Mouse (Mus musculus): ENCODE results near the gene Esrrg.

Gene Esrrg

DNA sequence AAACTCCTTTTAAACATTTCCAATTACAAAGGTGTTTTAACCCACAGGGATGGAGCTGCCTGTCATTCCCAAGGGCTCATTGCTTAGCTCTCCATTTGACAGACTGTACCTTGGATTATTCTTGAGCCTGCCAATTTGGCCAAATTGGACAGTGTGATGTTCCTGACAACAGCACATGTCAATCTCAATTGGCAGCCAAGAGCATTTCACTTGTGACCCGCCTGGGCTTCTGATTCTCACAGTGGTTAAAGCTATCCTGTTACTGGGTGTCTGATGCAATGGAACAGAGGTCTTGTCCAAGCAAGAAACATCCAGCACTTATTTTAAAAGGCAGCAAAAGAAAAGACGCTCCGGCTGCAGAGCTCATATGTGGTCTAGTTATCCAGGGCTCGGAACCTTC lies 310.3 kb downstream of the Esrrg start:
- DNase-seq: no peak

DNA sequence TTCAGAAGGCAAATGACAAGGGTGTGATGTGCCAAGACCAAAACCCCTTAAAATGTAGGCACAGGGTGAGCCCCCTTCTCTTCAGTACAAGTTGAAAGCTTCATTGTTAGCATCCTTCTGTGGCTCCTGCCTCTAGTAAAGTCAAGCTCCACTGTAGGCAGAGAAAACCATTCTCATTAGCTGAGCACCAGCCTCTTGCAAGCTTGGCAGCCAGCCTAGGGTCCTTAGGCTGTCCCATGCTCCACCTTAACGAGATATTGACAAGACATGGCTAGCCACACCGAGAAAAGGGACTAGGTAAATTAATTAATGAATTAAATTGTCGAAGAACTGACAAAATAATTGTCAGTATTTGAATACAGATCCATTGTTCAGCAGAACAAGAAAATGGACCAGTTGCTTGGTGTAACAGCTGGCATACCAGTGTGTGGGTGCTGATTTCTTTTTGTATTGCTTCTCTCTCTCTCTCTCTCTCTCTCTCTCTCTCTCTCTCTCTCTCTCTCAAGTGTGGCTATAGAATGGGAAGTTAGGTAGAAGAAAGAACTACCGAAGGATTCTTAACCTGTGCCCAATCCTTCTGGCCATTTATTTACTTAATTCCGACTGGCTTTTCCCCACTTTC lies 311.7 kb downstream of the Esrrg start:
- DNase-seq: no peak

DNA sequence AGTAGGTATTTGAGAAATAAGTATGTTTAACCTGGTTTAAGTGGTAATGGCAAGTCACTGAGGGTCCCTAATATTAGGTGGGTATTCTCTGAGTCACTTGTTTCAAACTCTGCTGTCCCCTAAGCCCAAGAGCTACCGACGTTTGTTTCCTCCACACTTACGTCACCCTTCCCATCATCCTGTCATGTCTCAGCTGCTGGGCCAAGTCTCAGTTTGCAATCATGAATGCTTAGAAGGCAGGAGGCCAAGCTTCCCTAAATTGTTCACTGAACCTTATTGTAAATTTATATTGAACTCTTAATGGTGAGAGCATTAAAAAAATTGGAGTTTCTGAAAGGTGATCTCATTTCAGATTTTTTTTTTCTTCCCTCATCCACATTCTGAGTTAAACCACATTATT lies 322.6 kb downstream of the Esrrg start:
- DNase-seq: no peak

DNA sequence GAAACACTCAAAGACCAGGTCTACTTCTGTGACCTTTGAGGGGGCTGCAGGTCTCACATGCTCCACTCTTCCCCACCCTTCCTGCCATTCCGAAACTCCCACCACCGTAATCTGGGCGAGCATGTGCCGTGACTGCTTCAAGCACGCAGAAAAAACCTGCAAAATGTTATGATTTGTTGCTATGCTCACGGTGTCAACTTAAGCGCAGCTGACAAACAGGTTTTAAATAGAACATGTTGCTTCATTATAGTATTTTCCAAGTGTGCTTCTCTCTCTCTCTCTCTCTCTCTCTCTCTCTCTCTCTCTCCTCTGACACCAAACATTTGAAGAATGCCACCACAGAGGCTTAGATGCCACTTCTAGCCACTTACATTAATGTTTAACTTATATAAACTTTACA lies 330.1 kb downstream of the Esrrg start:
- DNase-seq: no peak

DNA sequence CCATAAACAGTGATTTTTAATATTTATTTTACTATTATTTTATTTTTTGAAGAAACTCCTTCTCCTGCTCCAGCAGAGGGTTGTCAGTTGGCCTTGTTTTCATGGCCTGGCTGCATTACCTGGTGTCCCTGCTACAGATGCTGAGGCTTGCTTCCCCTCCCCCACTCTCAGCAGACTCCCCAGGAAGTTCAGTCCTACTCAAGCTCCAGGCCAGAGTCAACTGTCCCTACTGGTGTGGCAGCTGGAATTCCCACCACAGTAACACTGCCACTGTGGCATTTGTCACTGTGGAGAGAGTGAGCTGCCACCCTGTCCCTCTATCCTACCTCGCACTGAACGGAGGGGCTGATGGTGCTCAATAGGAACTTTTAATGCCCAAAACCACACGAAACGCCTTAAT lies 330.5 kb downstream of the Esrrg start:
- DNase-seq: no peak

DNA sequence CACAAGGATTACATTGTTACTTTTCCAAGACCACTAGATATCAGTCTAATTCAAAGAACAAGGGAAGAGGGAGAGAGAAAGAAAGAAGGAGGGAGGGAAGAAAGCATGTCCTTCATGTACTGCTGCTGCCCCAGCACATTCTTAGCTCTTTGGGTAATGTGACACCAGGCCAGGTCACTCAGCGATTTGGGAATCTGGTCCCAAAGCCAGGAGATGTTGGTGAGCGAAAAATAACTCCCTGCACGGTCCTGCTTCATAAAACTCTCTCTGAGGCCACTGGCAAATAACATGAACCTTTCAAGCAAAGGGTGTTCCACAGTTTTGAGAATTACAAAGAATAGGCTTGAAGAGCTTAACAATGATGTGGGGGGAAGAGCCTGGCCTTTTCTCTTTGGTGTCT lies 342.9 kb downstream of the Esrrg start:
- no peak for DNase-seq

DNA sequence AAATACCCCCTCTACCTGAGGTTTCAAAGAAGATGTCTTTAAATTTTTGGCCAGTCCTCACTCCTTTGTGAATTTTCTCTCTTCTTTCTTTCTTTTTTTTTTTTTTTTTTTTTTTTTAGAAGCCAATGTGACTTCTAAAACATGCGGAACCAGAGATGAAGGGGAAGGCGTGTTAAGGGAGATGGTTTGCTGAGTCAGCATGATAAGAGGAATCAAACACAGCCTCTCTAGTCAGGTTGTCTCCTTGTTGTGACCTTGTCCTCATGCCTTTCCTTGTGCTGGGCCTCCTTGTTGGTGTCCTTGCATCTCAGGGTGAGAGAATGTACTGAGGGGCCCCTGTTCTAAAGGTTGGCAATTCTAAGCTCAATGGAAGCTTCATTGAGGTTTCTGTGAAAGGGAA lies 348.1 kb downstream of the Esrrg start:
- no peak for DNase-seq

DNA sequence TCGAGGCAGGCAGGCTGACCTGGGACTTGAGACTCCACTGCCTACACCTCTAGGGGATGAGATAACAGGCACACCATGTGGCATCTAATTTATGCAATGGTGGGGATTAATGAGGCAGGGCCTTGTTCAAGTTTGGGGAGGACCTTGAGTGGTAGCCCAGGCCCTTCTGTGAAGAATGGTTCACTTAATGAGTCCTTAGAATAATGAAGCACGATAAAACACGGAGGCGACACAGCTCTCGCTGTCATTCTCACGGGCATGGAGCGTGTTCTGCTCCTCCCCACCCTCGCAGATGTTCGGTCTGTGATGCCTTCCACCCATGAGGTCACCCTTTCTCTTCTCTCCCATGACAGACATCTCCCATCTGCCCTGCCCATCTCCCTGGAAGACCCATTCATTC lies 350.6 kb downstream of the Esrrg start:
- no peak for DNase-seq

DNA sequence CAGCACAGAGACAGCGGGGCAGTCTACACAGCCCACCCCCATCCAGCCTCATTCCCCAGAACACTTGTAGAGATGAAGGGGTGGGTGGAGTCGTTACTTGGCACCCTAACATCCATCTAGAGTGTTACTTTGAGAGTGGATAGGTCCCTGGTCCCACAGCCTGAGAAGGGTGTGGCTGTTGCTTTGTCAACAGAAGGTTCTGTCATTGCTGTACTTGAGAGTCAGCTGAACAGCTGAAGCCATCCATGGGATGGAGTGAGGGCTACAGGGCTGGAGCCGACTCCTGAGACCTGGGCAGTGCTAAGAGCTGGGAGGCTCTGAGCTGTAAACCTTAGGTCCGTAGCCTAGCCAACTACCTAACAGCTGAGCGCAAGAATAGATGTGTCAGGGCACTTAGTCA lies 352.9 kb downstream of the Esrrg start:
- no peak for DNase-seq

DNA sequence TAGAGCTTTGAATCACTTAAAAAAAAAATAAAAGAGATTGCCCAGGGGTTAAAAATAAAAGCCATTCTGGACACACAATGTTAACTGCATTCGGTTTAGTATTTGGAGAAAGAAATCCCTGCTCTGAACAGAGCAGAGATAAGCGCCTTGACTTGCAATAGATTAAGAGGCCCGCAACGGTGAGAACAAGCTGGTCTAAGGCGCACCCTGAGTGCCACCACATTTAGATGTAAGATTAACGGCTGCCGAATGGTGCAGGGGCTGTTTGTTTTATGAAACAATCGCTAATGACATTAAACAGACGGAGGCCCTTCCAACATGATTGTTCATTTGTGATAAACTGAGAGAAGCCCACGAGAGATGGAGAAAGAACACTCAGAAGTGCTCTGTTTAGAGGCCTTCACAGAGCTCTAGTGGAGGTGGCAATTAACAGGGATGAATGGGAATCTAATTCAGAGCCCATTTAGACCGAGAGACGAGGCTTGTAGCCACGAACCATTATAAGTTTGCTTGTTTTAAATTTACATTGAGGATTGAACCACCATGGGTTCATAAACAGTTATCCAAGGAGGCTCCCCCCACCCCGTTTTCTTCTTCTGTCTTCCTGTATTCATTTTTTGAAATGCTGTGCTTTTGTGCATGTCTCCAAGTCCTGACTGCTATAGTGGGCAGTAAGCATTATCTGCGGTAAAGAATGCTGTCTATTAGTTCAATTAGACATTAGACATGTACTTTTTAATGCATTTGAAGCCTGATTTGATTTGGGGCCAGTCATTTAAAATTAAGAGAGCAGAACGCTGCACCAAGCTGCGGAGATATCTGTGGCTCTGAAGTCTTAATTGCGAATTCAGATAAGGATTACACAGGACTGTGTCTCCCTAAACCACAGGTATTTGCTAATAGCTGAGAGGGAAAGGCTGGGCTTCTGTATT lies 356.5 kb downstream of the Esrrg start:
- DNase-seq: no peak

DNA sequence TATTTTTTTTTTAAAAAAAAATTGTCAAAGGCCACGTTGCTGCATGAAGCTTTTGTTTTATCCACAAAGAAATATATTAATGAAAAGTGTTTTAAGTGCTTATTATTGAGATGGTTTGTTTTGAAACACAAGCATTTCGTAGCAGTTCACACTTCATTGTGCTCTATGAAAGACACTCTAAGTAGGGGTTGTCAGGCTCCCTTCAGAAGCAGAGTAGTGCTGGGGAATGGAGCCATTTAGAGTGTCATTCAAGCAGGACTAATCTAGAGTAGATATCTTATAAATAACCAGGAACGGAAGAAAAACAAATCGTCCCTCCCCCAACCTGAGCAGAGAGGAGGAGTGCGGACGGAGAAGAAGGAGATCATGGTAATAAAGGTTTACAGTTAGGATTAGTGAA lies 357.3 kb downstream of the Esrrg start:
- DNase-seq: no peak

DNA sequence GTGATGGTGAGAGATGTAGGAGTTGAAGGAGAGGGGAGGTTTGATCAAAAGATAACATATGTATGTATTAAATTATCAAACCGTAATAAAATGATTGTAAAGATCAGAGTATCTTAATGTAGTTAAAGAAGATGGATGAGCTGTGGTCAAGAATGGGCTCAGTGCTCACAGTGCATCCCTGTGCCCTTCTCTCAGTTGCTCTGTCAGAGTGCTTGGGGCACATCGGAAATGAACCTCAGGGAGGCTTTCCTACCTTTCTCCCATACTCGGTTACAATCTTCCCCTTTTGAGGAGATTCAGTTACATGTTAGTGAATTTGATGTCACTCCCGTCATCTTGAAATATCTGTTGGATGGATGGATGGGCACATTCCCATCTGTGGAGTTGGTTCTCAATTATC lies 359.8 kb downstream of the Esrrg start:
- no peak for DNase-seq

DNA sequence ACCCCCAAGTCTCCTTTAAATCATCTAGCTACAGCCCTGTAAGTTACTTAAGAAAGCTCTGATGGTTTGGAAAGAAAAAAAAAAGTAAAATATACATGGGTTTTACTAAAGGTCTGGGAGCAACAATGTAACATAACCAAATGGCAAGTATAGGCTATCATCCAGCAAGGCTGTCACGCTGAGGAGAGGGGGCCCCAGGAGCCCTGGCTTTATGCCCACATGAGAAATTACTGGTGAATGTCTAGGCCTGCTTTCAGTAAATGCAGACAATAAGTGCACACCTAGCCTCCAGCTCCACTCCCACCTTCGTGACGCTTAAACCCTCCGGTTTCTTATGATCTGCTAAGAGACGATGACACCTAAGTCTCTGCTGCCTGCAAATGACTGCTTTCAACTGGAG lies 360.9 kb downstream of the Esrrg start:
- no peak for DNase-seq

DNA sequence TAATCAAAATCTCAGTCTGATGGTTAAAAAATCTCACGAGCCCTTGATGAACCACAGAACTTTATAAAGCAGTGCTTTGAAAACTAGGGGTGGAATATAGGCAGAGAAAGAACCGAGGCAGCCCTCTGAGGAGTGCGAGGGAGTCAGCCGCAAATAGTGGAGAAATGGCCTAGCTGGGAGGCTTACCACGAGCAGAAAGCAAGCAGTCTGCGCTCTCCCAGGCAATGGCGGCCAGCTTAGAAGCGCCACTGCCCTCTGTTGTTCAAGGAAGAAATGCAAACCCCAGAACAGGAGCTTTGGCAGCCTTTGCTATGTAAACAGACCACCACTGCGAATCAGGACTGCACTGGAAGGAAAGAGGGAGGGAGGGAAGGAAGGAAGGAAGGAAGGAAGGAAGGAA lies 365.8 kb downstream of the Esrrg start:
- DNase-seq: peak; percentile 12

DNA sequence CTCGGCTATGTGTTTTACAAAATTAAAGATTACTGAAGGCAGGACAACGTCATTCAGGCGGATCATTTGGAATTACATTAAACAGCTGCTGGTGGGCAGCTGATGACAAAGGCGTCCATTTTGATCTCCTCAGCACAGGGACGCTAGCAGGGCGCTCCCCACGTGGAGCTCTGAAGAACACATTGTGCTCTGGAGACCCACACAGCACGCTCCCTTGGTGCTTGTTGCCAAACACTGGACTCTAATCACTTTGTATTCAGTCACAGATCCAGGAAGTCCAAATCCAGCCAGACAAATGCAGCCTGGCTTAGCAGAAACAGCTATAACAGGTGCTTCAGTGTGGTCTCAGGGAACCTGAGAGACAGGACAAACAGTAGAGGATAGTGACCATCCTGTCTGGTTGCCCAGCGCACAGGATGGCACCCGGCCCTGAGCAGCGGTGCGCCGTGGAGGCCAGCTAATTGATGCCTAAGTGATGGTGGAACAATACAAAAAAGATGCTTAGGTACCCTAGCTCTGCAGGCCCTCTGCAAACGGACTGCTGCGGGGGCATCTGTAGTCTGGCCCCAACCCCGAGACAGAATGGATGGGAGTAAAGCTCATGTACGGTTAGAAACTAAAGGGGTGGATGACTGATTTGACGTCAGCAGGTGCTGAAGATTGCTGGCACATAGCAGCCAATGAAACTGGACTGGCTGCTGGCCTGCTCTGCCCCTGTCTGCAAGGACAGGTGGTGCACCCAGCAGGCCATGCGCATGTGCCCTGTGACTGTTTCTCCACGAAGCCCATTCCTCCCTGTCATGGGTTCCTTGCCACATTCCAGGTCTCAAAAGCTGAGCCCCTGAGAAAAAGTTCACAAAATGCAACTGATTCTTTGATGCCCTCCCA lies 367.1 kb downstream of the Esrrg start:
- DNase-seq: peak; percentile 12

DNA sequence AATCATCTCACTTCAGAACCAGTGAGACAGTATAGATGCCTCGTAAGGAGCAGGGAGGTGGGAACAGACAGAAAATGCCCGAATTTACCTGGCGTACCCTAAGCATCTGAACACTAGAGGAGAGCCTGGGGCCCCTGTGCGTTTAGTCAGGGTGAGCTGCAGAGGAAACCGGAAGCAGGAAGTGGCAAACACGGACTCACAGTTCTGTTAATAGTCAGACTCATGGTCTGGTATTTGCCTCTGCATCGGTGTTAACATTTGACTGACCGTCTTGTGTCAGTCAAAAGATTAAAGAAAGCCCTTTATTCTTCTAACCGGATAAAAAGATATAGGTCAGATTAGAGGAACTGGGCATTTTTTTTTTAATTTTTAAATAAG lies 367.8 kb downstream of the Esrrg start:
- DNase-seq: no peak

DNA sequence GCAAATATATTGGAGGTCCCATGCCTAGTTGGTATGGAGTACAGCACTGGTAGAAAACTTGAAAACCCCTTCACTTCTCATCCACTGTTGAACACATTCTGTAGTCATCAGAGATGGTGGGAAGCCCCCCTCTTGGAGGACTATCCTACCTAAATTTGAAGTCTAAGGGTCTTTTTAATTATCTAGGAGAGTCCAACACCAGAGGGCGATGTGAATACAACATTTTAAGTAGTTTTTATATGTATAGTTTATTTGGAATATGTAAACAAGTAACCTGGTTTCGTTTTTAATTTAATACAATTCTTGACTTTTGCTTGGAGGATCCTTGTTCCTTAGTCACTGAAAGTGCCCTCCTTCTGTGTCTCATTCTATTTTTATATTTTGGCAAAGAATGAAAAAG lies 372.4 kb downstream of the Esrrg start:
- DNase-seq: no peak

DNA sequence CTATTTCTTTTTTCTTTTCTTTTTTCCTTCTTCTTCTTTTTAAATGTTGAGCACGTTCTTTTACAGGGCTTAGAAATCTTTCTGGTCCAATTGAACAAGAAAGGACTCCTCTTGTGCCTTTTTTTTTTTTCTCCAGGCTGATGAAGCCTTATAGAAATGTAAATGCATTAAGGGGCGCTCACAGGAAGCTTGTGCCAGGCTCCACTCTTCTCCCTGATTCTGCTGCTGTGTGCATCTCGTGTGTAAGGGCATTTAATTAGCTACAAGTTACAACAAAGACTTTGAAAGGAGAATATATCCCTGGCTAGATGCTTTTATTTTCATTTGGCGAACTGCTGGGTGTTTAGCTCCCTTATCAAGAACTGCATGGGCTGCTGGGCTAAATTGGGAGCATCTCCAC lies 374.6 kb downstream of the Esrrg start:
- no peak for DNase-seq

DNA sequence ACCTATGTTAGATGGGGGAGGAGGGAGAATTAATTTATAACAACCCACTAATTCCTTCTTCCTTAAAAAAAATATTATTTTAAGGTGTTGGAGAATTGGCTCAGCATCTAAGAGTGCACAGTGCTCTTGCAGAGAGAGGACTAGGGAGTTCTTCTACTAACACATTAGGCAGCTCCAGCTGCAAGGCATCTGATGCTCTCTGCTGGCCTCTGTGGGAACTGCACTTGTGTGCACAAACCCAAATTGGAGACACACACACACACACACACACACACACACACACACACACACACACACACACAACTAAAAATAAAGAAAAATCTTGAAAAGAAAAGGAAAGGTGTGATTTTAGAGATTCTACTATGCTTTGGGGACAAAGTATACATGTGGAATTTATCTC lies 381.6 kb downstream of the Esrrg start:
- DNase-seq: no peak

DNA sequence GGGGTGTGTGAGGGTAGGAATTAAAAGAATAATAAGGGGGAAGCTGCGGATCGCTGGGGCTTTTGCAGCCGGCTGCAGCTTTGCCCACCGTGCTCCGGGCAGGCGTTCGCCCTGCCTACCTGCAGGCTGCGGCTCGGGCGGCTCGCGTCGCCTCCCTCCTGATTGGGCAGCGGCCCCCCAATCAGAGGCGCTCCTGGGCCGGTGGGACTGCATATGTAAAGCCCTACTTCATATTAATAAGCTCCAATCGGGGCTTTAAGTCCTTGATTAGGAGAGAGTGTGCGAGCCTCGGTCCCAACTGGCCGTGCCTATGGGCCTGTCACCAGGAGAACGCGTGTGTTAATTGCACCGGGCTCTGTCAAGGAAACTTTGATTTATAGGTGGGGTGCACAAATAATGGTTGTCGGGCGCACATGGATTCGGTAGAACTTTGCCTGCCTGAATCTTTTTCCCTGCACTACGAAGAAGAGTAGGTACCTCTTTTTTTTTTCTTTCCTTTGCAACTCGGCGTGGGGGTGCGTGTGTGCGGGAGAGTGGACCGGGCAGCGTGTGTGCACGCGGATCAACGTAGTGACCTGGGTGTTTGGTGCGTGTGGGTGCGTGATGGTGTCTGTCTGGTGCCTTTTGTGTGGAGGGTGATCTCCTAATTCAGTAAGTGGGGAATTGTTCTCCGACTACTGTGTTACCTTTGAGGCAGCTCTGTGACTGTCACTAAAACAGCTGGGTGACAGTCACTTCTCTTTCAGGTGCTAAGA lies 389.2 kb downstream of the Esrrg start:
- DNase-seq: peak; percentile 39

DNA sequence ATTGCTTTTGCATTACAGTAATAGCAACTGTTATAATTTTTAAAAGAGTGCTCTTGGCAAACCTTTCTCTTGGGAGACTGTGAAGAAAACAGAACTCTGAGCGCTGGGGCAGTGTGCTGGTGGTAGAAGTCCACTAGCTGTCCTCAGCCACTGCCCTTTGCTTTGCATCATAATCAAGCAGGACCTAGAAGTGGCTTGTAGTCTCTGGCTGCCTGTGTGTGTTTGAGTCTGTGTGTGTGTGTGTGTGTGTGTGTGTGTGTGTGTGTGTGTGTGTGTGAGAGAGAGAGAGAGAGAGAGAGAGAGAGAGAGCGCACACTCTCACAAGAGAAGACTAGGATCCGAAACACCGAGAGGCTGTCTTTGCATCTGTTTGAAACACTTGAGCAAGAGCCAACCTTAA lies 390.5 kb downstream of the Esrrg start:
- no peak for DNase-seq

DNA sequence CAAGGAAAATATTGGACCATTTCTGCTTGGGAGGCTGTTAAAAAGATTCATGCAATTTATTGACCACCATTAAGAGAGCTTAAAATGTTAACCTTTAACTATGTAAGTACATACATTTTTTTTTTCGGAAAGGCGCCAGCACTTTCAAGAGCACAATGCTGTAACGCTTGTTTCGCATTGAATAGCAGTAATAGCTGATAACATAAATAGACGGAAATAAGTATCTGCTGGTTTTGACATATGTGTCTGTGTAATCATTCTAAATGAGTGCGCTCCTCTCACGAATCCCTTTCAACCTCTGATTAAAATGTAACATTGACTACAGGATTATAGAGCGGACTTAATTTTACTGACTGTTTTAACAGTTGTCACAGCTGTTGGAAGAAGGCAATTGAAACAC lies 391.6 kb downstream of the Esrrg start:
- DNase-seq: no peak
